ENCODE assay signal across 21 mouse cellular contexts in genomic region chr10:24487915-24488314, GRCm38 (mm10).
"Had no signal": no experiment of that assay in that cellular context is flagged by ENCODE, and none has a peak within 500 bp of the region (broad histone marks: within the 10 kb centered on the region; RNA-seq: fewer than 3 reads in every experiment).

No protein-coding gene starts in this region.

- DNase-seq: gastrocnemius, adult 2 months; gastrocnemius, postnatal 14 days; gastrocnemius, postnatal 36 days; heart, postnatal 14 days; heart, postnatal 36 days; kidney, adult 11 months; kidney, adult 2 months; kidney, postnatal 14 days; kidney, postnatal 36 days; layer of hippocampus, adult 9-11 months; layer of hippocampus, postnatal 36 days; left cerebral cortex, postnatal 4 days had no signal

- H3K27me3 ChIP-seq: heart, embryonic 12.5 days; hindbrain, embryonic 13.5 days; hindbrain, embryonic 15.5 days; limb, embryonic 13.5 days; limb, embryonic 15.5 days had no signal

- H3K4me3 ChIP-seq: gastrocnemius, adult 2 months; heart, embryonic 10.5 days; heart, embryonic 12.5 days; hindbrain, embryonic 13.5 days; hindbrain, embryonic 15.5 days; limb, embryonic 13.5 days; limb, embryonic 15.5 days had no signal

- H3K27ac ChIP-seq: heart, embryonic 10.5 days; hindbrain, embryonic 13.5 days; hindbrain, embryonic 15.5 days; hindbrain, postnatal 0 days; limb, embryonic 13.5 days; limb, embryonic 15.5 days had no signal

- H3K4me2 ChIP-seq: heart, embryonic 12.5 days; hindbrain, embryonic 13.5 days; hindbrain, embryonic 15.5 days; limb, embryonic 13.5 days; limb, embryonic 15.5 days had no signal

- H3K4me1 ChIP-seq: hindbrain, embryonic 13.5 days; hindbrain, embryonic 15.5 days; limb, embryonic 15.5 days had no signal

- ATAC-seq: forebrain, embryonic 16.5 days; hindbrain, postnatal 0 days; intestine, embryonic 16.5 days had no signal

- H3K36me3 ChIP-seq: heart, embryonic 10.5 days; heart, embryonic 12.5 days; hindbrain, embryonic 13.5 days; hindbrain, embryonic 15.5 days; limb, embryonic 13.5 days; limb, embryonic 15.5 days had no signal

- H3K9ac ChIP-seq: heart, embryonic 12.5 days; hindbrain, embryonic 13.5 days; hindbrain, embryonic 15.5 days; limb, embryonic 13.5 days; limb, embryonic 15.5 days had no signal

- H3K9me3 ChIP-seq: heart, embryonic 10.5 days; heart, embryonic 12.5 days; hindbrain, embryonic 13.5 days; hindbrain, embryonic 15.5 days; limb, embryonic 13.5 days; limb, embryonic 15.5 days had no signal
